Comparison of ENCODE assay signal across 15 mouse cellular contexts in the genomic region with DNA sequence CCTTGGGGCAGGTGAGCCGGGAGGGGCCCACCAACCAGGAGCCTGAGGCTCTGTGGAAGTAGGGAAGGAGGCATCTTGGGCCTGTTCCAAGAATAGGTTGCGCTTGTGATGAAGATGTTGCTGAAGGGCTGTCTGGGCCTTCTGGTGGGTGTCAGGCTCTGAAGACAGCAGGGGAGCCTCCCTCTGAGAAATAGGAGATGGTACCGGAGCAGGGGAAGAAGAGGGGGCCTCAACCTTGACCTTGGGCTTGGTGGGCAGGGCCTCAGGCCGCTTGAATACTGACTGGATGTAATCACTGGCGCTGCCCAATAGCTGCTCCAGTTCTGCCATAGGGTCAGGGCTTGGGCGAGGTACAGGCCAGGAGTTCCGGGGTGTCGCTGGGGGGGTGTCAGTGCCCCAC.
"Had no signal": no experiment of that assay in that cellular context is flagged by ENCODE, and none has a peak within 500 bp of the region (broad histone marks: within the 10 kb centered on the region; RNA-seq: fewer than 3 reads in every experiment).

No protein-coding gene starts in this region.

- H3K4me2 ChIP-seq: neural tube, embryonic 15.5 days; stomach, embryonic 15.5 days had no signal

- H3K9me3 ChIP-seq: neural tube, embryonic 15.5 days; stomach, embryonic 15.5 days had no signal

- H3K27ac ChIP-seq: neural tube, embryonic 15.5 days; stomach, embryonic 15.5 days; stomach, postnatal 0 days had no signal

- DNase-seq: retina, postnatal 1 day; right cerebral cortex, adult 18-20 months; right cerebral cortex, postnatal 14 days; right cerebral cortex, postnatal 25 days; right cerebral cortex, postnatal 4 days; spleen, adult 18-20 months; thymus, adult 18-20 months; thymus, adult 2 months; thymus, postnatal 14 days; thymus, postnatal 25 days; thymus, postnatal 36 days; thymus, postnatal 4 days had no signal

- H3K27me3 ChIP-seq: neural tube, embryonic 15.5 days; stomach, embryonic 15.5 days had no signal

- H3K9ac ChIP-seq: neural tube, embryonic 15.5 days; stomach, embryonic 15.5 days had no signal

- H3K4me3 ChIP-seq: neural tube, embryonic 15.5 days; stomach, embryonic 15.5 days had no signal
